Mouse (Mus musculus) cortical plate, adult 2 months (tissue): ENCODE measurements around the gene Mapk8.

ENCODE experiments used
- CTCF ChIP-seq: fragments of 200-500 bp; IDR thresholded peaks from 2 replicates; pipeline ENCODE4 v1.5.1; 2011; ENCODE audit warnings: mild to moderate bottlenecking, control low read depth, low read length; ENCODE audit not compliant: insufficient read depth; ENCODE audit errors: extremely low read depth
- POLR2A ChIP-seq: fragments of 200-500 bp; IDR thresholded peaks from 2 replicates; pipeline ENCODE4 v1.6.1; 2011; ENCODE audit warnings: mild to moderate bottlenecking, low read length, control low read depth; ENCODE audit not compliant: insufficient read depth; ENCODE audit errors: extremely low read depth

GRCm38 (mm10) chr14:33371248-33371647 lies 75.7 kb downstream of the Mapk8 start:
- TF ChIP-seq CTCF (peak; percentile 95), POLR2A (no peak)
